Mouse (Mus musculus): ENCODE measurements at regions not wholly inside any gene's neighbourhood (a gene's known extent, or its start where the extent isn't known, plus 50 kb on each side); places are given as distances from the start of the nearest gene placed in this dataset.

- H3K36me3 ChIP-seq (ENCODE audit: control insufficient read depth, insufficient read depth, low read length): no peaks in the 10 kb centered on the region
- H3K27me3 ChIP-seq (ENCODE audit: control insufficient read depth, insufficient read depth, low read length): no peaks in the 10 kb centered on the region
- ATAC-seq (ENCODE audit: low FRiP score) (no peak), DNase-seq (ENCODE audit: low spot score, missing footprints) (no peak)
- H3K27ac ChIP-seq (ENCODE audit: low read depth, low read length): no peak overlapping the region
- no peak overlapping the region for H3K4me3 ChIP-seq (ENCODE audit: low read depth, low read length)
- no peaks in the 10 kb centered on the region; the same call in 1 of the 2 replicates for H3K4me1 ChIP-seq (ENCODE audit: control insufficient read depth, insufficient read depth, low read length)
- no peak overlapping the region for H3K9ac ChIP-seq (ENCODE audit: low read length)
- H3K9me3 ChIP-seq (ENCODE audit: control insufficient read depth, low read length): no peaks in the 10 kb centered on the region
- WGBS: 40% methylated on average over 8 of the region's 8 CpGs
- no peak overlapping the region for H3K4me2 ChIP-seq
Observed at GRCm38 (mm10) chr15:62216688-62217477, 1294.1 kb upstream of the A1bg start.

- Histone ChIP-seq H3K4me1 (ENCODE audit: control insufficient read depth, insufficient read depth, low read length) (no peaks in the 10 kb centered on the region; the same call in 1 of the 2 replicates), H3K4me3 (ENCODE audit: low read depth, low read length) (no peak overlapping the region), H3K36me3 (ENCODE audit: control insufficient read depth, insufficient read depth, low read length) (no peaks in the 10 kb centered on the region), H3K9ac (ENCODE audit: low read length) (no peak overlapping the region), H3K9me3 (ENCODE audit: control insufficient read depth, low read length) (no peaks in the 10 kb centered on the region), H3K27ac (ENCODE audit: low read depth, low read length) (no peak overlapping the region), H3K4me2 (no peak overlapping the region), H3K27me3 (ENCODE audit: control insufficient read depth, insufficient read depth, low read length) (no peaks in the 10 kb centered on the region)
- DNase-seq (ENCODE audit: low spot score, missing footprints) (no peak), ATAC-seq (ENCODE audit: low FRiP score) (no peak)
- 60% methylated on average over 8 of the region's 8 CpGs for WGBS
Observed at GRCm38 (mm10) chr15:62215616-62216398, 1293.0 kb upstream of the A1bg start.

GRCm38 (mm10) chr15:62214300-62214699 is 1291.5 kb upstream of the A1bg start:
- Histone ChIP-seq H3K9ac (ENCODE audit: low read length) (no peak overlapping the region), H3K4me1 (ENCODE audit: control insufficient read depth, insufficient read depth, low read length) (no peaks in the 10 kb centered on the region; the same call in 1 of the 2 replicates), H3K4me3 (ENCODE audit: low read depth, low read length) (no peak overlapping the region), H3K36me3 (ENCODE audit: control insufficient read depth, insufficient read depth, low read length) (no peaks in the 10 kb centered on the region), H3K4me2 (no peak overlapping the region), H3K27me3 (ENCODE audit: control insufficient read depth, insufficient read depth, low read length) (no peaks in the 10 kb centered on the region), H3K27ac (ENCODE audit: low read depth, low read length) (no peak overlapping the region), H3K9me3 (ENCODE audit: control insufficient read depth, low read length) (no peaks in the 10 kb centered on the region)
- ATAC-seq (ENCODE audit: low FRiP score) (no peak), DNase-seq (ENCODE audit: low spot score, missing footprints) (no peak)
- WGBS: 92% methylated on average over 4 of the region's 4 CpGs

- Histone ChIP-seq H3K4me1 (ENCODE audit: control insufficient read depth, insufficient read depth, low read length) (no peaks in the 10 kb centered on the region; the same call in 1 of the 2 replicates), H3K27me3 (ENCODE audit: control insufficient read depth, insufficient read depth, low read length) (no peaks in the 10 kb centered on the region), H3K4me2 (no peak overlapping the region), H3K27ac (ENCODE audit: low read depth, low read length) (no peak overlapping the region), H3K4me3 (ENCODE audit: low read depth, low read length) (no peak overlapping the region), H3K36me3 (ENCODE audit: control insufficient read depth, insufficient read depth, low read length) (no peaks in the 10 kb centered on the region), H3K9ac (ENCODE audit: low read length) (no peak overlapping the region), H3K9me3 (ENCODE audit: control insufficient read depth, low read length) (no peaks in the 10 kb centered on the region)
- 94% methylated on average over 5 of the region's 5 CpGs for WGBS
- DNase-seq (ENCODE audit: low spot score, missing footprints) (no peak), ATAC-seq (ENCODE audit: low FRiP score) (no peak)
Observed at GRCm38 (mm10) chr15:62212283-62212910, 1289.6 kb upstream of the A1bg start.

- Histone ChIP-seq H3K27me3 (ENCODE audit: control insufficient read depth, insufficient read depth, low read length) (no peaks in the 10 kb centered on the region), H3K4me2 (no peak overlapping the region), H3K4me3 (ENCODE audit: low read depth, low read length) (no peak overlapping the region), H3K27ac (ENCODE audit: low read depth, low read length) (no peak overlapping the region), H3K9ac (ENCODE audit: low read length) (no peak overlapping the region), H3K4me1 (ENCODE audit: control insufficient read depth, insufficient read depth, low read length) (no peaks in the 10 kb centered on the region), H3K36me3 (ENCODE audit: control insufficient read depth, insufficient read depth, low read length) (no peaks in the 10 kb centered on the region), H3K9me3 (ENCODE audit: control insufficient read depth, low read length) (no peaks in the 10 kb centered on the region)
- no peak for DNase-seq (ENCODE audit: low spot score, missing footprints)
- WGBS: 77% methylated on average over 5 of the region's 5 CpGs
- ATAC-seq (ENCODE audit: low FRiP score): no peak
Observed at GRCm38 (mm10) chr15:62209881-62210481, 1287.2 kb upstream of the A1bg start.

GRCm38 (mm10) chr15:62209296-62209695 is 1286.5 kb upstream of the A1bg start:
- Histone ChIP-seq H3K27ac (ENCODE audit: low read depth, low read length) (no peak overlapping the region), H3K9me3 (ENCODE audit: control insufficient read depth, low read length) (no peaks in the 10 kb centered on the region), H3K36me3 (ENCODE audit: control insufficient read depth, insufficient read depth, low read length) (no peaks in the 10 kb centered on the region), H3K4me1 (ENCODE audit: control insufficient read depth, insufficient read depth, low read length) (no peaks in the 10 kb centered on the region), H3K4me2 (no peak overlapping the region), H3K9ac (ENCODE audit: low read length) (no peak overlapping the region), H3K27me3 (ENCODE audit: control insufficient read depth, insufficient read depth, low read length) (no peaks in the 10 kb centered on the region), H3K4me3 (ENCODE audit: low read depth, low read length) (no peak overlapping the region)
- 97% methylated on average over 3 of the region's 3 CpGs for WGBS
- no peak for ATAC-seq (ENCODE audit: low FRiP score)
- DNase-seq (ENCODE audit: low spot score, missing footprints): no peak

- Histone ChIP-seq H3K9ac (ENCODE audit: low read length) (no peak overlapping the region), H3K9me3 (ENCODE audit: control insufficient read depth, low read length) (no peaks in the 10 kb centered on the region), H3K4me3 (ENCODE audit: low read depth, low read length) (no peak overlapping the region), H3K27me3 (ENCODE audit: control insufficient read depth, insufficient read depth, low read length) (no peaks in the 10 kb centered on the region), H3K4me2 (no peak overlapping the region), H3K36me3 (ENCODE audit: control insufficient read depth, insufficient read depth, low read length) (no peaks in the 10 kb centered on the region), H3K27ac (ENCODE audit: low read depth, low read length) (no peak overlapping the region), H3K4me1 (ENCODE audit: control insufficient read depth, insufficient read depth, low read length) (no peaks in the 10 kb centered on the region)
- 93% methylated on average over 4 of the region's 4 CpGs for WGBS
- ATAC-seq (ENCODE audit: low FRiP score) (no peak), DNase-seq (ENCODE audit: low spot score, missing footprints) (no peak)
Observed at GRCm38 (mm10) chr15:62206502-62206902, 1283.7 kb upstream of the A1bg start.

- Histone ChIP-seq H3K4me3 (ENCODE audit: low read depth, low read length) (no peak overlapping the region), H3K9me3 (ENCODE audit: control insufficient read depth, low read length) (no peaks in the 10 kb centered on the region), H3K36me3 (ENCODE audit: control insufficient read depth, insufficient read depth, low read length) (no peaks in the 10 kb centered on the region), H3K4me1 (ENCODE audit: control insufficient read depth, insufficient read depth, low read length) (no peaks in the 10 kb centered on the region), H3K9ac (ENCODE audit: low read length) (no peak overlapping the region), H3K4me2 (no peak overlapping the region), H3K27ac (ENCODE audit: low read depth, low read length) (no peak overlapping the region), H3K27me3 (ENCODE audit: control insufficient read depth, insufficient read depth, low read length) (no peaks in the 10 kb centered on the region)
- DNase-seq (ENCODE audit: low spot score, missing footprints) (no peak), ATAC-seq (ENCODE audit: low FRiP score) (no peak)
- WGBS: 80% methylated on average over 18 of the region's 18 CpGs
Observed at GRCm38 (mm10) chr15:62203951-62204905, 1281.4 kb upstream of the A1bg start.
